Mouse (Mus musculus) spleen, postnatal 4 days (tissue): ENCODE measurements around the gene Mylk.

Source experiments
- DNase-seq, 2 experiments: peaks; one replicate each; pipeline ENCODE4 v3.0.0; 2022; ENCODE audit warnings: low spot score in 2 of 2

Gene Mylk

DNA sequence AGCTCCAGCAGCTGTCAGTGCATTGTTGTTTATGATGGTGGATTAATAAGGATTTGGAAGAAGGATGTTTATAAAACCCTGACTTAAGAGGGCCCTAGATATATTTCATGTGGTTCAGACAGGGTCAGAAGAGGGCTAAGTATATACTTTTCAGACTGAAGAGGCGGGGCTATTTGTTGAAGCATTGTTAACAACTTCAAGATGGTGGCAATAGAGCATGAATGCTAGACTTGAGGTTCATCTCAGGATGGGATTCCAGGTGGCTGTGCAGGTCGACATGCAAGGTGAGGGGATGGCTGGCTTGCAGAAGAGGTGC is 240.0 kb downstream of the Mylk start:
- DNase-seq: no peak

DNA sequence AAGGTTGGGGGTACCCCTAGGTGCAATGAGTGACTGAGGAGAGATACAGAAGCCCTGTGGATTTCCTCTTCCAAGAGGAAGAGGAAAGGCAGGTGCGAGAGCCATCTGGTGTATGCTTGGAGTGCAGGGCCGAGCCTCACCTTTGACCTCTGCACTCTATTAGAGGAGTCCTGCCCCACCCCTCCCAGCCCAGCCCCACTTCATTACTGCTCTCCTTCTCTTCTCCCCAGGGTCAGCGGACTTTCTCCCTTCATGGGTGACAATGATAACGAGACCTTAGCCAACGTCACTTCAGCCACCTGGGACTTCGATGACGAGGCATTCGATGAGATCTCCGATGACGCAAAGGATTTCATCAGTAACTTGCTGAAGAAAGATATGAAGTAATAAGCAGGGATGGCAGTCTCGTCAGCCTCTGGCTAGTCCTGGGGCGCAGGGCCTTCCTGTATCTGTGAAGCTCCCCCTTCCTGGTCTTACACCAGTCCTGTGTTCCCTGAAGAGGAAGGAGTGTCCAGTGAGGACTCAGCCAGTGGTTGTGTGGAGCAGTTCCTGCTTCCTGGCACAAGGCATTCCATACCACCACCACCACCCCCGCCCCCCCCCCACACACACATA is 241.3 kb downstream of the Mylk start:
- no peak for DNase-seq

DNA sequence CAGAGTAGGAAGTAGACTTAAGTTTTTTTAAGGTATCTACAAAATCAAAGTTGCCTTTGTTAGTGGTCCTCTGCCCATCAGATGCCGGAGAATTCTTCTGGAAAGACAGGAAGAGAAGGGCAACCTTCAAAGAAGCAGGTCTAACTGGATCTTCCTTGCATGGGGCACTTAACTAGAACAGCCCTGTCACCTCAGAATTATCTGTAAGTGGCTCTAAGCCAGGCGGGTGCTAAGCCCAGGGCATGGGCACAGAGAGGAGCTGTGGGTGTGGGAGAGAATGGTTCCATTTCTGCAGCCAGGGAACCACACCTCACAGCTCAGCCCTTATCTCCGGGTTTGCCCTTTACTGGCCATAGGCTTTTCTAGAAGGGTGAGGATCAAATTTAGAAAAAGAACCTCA is 246.4 kb downstream of the Mylk start:
- DNase-seq: no peak

GRCm38 (mm10) chr16:34992854-34993253 is 247.8 kb downstream of the Mylk start:
- DNase-seq: no peak

- no peak for DNase-seq
Observed at GRCm38 (mm10) chr16:34993694-34994330, 248.8 kb downstream of the Mylk start.

DNA sequence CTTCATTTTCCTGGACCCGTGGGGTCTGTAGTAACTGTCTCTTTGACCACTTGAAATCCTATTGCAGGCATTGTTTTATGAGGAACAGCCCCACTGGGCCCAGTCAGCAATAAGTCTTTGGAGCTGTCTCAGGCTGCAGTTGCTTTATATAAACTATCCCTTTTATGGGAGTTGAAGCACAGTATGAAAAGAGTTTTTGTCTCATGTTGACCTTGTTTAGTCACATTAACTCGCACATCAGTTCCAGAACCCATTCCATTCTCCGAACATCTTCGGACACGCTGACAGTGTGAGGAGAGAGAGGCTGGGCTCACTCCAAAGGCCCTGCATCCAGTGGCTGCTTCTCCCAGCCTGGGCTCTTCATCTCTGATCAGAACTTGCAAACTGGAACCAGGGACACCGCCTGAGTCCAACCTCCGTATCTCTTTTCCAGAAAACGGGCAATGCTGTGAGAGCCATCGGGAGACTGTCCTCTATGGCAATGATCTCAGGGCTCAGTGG is 249.7 kb downstream of the Mylk start:
- no peak for DNase-seq

DNA sequence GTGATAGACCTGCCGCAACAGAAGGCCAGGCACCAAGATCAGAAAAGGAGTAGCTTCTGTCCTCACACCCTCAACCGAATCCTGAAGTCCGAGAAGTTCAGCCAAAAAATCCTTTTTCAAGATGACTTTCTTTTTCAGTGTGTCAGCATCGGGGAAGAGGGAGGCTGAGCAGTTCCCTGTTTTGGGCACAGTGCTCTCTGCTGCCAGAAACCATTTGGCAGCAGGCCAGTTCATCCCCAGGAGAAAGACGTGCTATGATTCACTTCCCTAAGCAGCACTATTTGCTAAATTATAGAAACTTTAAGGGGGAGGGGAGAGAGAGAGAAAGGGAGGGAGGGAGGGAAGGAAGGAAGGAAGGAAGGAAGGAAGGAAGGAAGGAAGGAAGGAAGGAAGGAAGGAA is 251.1 kb downstream of the Mylk start:
- DNase-seq: no peak

- no peak for DNase-seq
Observed at GRCm38 (mm10) chr16:34997052-34997451, 252.0 kb downstream of the Mylk start.

- DNase-seq: no peak
Observed at GRCm38 (mm10) chr16:34997576-34997975, 252.6 kb downstream of the Mylk start.

- DNase-seq: no peak
Observed at GRCm38 (mm10) chr16:34999016-34999415, 254.0 kb downstream of the Mylk start.

- no peak for DNase-seq
Observed at GRCm38 (mm10) chr16:34999986-35000385, 255.0 kb downstream of the Mylk start.

- DNase-seq: no peak
Observed at GRCm38 (mm10) chr16:35000923-35001560, 256.0 kb downstream of the Mylk start.

- DNase-seq: no peak
Observed at GRCm38 (mm10) chr16:35004356-35004755, 259.3 kb downstream of the Mylk start.

DNA sequence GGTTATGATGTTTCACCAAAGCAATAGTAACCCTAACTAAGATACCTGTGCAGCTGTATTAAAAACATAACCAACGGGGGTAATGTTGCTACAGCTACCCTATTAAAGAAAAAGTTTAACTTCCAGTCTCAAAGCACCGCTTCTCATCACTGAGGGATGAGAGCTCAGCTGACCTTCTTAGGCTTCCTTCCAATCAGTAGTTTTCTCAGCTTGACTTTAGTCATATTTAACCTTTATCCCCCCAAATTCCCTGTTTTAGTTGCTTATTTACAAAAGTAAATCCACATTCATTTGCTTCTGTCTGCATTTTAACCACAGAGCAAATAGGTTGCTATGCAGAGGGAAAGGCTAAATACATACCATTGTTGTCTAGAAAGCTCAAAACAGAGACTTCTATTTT is 259.7 kb downstream of the Mylk start:
- DNase-seq: no peak

DNA sequence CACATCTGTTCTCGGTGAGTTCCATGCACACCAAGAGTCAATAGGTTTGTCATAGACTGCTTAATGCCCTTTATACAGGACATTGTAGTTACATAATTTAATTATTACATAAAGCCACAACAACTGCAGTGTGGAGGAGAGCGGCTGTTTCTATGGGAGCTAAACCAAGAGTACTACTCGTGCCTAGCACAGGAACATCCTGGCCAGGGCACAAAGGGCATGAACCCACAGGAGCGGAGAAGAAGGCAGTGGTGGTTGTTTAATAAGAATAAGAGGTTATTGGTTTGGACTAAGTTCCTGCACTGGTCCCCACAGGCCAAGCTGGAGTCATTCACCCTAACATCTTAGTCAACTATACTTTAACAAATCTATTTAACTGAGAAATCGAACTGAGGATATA is 261.2 kb downstream of the Mylk start:
- DNase-seq: no peak

DNA sequence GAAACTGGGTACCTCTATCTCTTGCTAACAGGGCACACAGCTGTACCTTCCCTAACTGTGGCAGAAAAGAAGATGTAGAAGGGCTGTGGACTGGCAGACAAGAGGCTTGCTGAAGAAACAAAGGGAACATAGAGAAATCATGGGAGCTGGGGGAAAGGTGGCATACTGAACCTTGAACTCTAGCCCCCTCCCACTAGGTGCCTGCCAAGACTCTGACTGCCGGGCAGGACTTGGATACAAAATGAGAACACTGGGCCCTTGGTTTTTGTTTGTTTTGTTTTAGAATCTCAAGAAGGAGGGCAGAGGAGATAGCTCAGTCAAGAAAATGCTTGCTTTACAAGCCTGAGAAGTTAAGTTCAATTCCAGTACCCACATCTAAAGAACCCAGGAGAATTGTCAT is 262.4 kb downstream of the Mylk start:
- DNase-seq: no peak

DNA sequence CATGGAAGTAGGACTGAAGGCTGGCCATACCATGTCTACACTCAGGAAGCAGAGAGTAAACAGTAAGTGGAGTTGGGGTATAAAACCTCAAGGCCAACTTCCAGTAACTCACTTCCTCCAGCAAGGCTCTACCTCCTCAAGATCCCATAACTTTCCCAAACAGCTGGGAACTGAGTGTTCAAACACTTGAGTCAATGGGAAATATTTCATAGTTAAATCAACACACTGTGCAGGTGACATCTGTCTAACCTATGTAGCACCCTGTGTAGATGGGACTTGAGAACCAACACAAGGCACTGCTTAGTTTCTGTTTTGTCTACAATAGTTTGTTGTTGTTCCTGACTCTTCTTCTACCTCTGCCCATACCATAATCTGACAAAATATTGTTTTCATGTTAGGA is 263.4 kb downstream of the Mylk start:
- DNase-seq: no peak

GRCm38 (mm10) chr16:35013501-35013900 is 268.5 kb downstream of the Mylk start:
- DNase-seq: no peak

DNA sequence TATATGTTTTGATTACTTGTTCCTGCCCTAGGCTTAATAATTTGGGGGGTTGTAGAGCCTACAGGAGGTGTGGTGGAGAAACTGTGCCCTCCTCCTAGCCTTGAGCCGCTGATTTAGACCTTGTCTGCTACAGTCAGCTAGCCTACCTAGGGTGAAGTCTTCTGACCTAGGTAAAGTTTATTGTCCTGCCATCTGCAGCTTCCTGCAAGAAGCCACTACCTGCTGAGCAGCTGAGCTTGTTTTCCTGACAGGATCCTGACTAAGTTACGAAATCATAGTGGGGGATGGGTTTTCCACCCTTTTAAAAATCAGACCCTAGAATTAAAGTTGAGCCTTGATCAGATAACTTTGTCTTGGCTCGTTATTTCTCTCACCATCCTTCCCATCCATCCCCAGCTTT is 271.5 kb downstream of the Mylk start:
- DNase-seq: no peak

- DNase-seq: no peak
Observed at GRCm38 (mm10) chr16:35018470-35018974, 273.5 kb downstream of the Mylk start.

DNA sequence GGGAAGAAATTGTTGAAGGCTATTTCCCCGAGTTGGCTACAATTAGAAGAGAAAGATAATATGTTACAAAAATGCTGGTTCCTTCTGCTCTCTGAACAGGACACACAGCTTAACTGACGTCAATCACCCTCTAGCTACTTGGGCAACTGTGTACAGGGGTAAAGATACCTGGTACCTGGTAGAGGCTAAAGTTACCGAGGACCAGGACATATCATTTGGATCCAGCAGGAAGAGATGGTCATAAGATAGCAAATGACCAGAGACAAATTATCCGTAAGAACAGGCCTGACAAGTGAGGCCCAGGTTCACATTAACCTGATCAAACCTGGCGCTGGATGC is 276.9 kb downstream of the Mylk start:
- no peak for DNase-seq

- peak; percentile 94 to 96 for DNase-seq
Observed at GRCm38 (mm10) chr16:35022242-35023137, 277.5 kb downstream of the Mylk start, which contains the start of gene Hacd2. TSS of gene Hacd2 (plus strand) at chr16:35022428.
